Comparison of ENCODE assay signal across 23 mouse cellular contexts in the genomic region with DNA sequence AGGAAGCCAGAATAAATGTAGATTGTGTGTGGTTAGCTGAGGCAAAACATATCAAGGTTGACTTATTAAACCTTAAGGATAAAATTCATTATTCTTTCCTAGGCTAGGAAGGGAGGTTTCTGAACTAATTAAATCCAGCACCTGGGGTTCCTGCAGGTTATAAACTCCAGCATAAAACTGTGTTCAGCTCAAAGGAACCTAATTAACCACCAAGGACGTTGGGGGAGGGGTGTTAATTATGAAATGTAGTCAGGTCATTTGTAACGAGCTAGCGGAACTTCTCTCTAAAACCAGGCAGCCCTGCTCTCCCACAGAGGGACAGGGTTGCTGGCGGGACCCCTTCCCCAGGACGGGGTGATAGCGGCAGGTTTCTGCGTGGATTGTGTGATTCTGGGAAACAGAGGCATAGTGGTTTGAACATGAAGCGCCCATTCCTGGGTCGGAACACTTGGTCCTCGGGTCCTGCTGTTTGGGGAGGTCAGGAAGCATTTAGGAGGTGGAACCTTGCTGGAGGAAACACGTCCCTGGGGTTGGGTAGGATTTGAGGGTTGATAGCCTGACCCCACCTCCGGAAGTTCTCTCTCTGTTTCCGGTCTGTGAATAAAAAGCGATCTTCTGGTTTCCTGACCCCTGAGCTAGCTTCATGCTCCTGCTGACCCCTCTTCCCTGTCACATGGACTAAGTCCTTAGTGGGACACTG.
DNase-seq lines count a peak whose midpoint lies in the region; ATAC-seq lines count a peak whose summit lies in the region.
"Had no signal": no experiment of that assay in that cellular context is flagged by ENCODE, and none has a peak within 500 bp of the region (broad histone marks: within the 10 kb centered on the region; RNA-seq: fewer than 3 reads in every experiment).

No protein-coding gene starts in this region.

- H3K27ac ChIP-seq in hindbrain, embryonic 12.5 days: no peak overlapping the region
- no peak overlapping the region for H3K27ac ChIP-seq in hindbrain, embryonic 10.5 days
- no peak overlapping the region for H3K27ac ChIP-seq in neural tube, embryonic 13.5 days (replicated peaks)
- H3K27ac ChIP-seq: heart, embryonic 10.5 days; intestine, embryonic 15.5 days; layer of hippocampus, adult 2 months; left cerebral cortex, adult 2 months; limb, embryonic 15.5 days; stomach, postnatal 0 days had no signal

- H3K36me3 ChIP-seq in hindbrain, embryonic 12.5 days: no peaks in the 10 kb centered on the region
- no peaks in the 10 kb centered on the region for H3K36me3 ChIP-seq in hindbrain, embryonic 10.5 days
- H3K36me3 ChIP-seq in neural tube, embryonic 13.5 days: no peaks in the 10 kb centered on the region
- H3K36me3 ChIP-seq: G1E; heart, embryonic 10.5 days; intestine, embryonic 15.5 days; limb, embryonic 15.5 days had no signal

- H3K4me2 ChIP-seq in hindbrain, embryonic 12.5 days (replicated peaks): no peak overlapping the region
- H3K4me2 ChIP-seq in neural tube, embryonic 13.5 days: no peak overlapping the region
- H3K4me2 ChIP-seq: intestine, embryonic 15.5 days; limb, embryonic 15.5 days had no signal

- WGBS in hindbrain, embryonic 12.5 days: 78% methylated on average over 14 of the region's 14 CpGs
- WGBS in hindbrain, embryonic 10.5 days: 84% methylated on average over 14 of the region's 14 CpGs
- WGBS in neural tube, embryonic 13.5 days: 69% methylated on average over 14 of the region's 14 CpGs

- no peaks in the 10 kb centered on the region for H3K9me3 ChIP-seq in hindbrain, embryonic 12.5 days (replicated peaks)
- no peaks in the 10 kb centered on the region for H3K9me3 ChIP-seq in hindbrain, embryonic 10.5 days
- H3K9me3 ChIP-seq in neural tube, embryonic 13.5 days: no peaks in the 10 kb centered on the region
- H3K9me3 ChIP-seq: heart, embryonic 10.5 days; intestine, embryonic 15.5 days; limb, embryonic 15.5 days had no signal

- no peaks in the 10 kb centered on the region for H3K27me3 ChIP-seq in hindbrain, embryonic 12.5 days
- H3K27me3 ChIP-seq in hindbrain, embryonic 10.5 days (ENCODE audit: insufficient read depth, poor library complexity, severe bottlenecking): no peaks in the 10 kb centered on the region
- H3K27me3 ChIP-seq in neural tube, embryonic 13.5 days: no peaks in the 10 kb centered on the region
- H3K27me3 ChIP-seq: intestine, embryonic 15.5 days; limb, embryonic 15.5 days had no signal

- H3K4me3 ChIP-seq in hindbrain, embryonic 12.5 days: no peak overlapping the region
- H3K4me3 ChIP-seq in hindbrain, embryonic 10.5 days: no peak overlapping the region
- H3K4me3 ChIP-seq in neural tube, embryonic 13.5 days: no peak overlapping the region
- H3K4me3 ChIP-seq: erythroblast, embryonic 14.5 days; heart, embryonic 10.5 days; intestine, embryonic 15.5 days; layer of hippocampus, adult 2 months; left cerebral cortex, adult 2 months; limb, embryonic 15.5 days had no signal

- peak; percentile 16 for DNase-seq in embryo, embryonic 10.5 days (ENCODE audit: low spot score)
- DNase-seq in embryo, embryonic 9.5 days (ENCODE audit: extremely low spot score): no peak
- no peak for DNase-seq in hindbrain, embryonic 10.5 days (ENCODE audit: low spot score)
- DNase-seq in neural tube, embryonic 10.5 days (ENCODE audit: extremely low spot score, low spot score): no peak
- DNase-seq in lung, postnatal 4 days: no peak
- DNase-seq: cerebellum, adult 9-11 months; gastrocnemius, postnatal 36 days; heart, postnatal 10 days; kidney, postnatal 10 days; lung, postnatal 14 days; thymus, postnatal 36 days had no signal

- no peak overlapping the region for H3K9ac ChIP-seq in hindbrain, embryonic 12.5 days
- H3K9ac ChIP-seq in neural tube, embryonic 13.5 days: no peak overlapping the region
- H3K9ac ChIP-seq: intestine, embryonic 15.5 days; limb, embryonic 15.5 days had no signal

- ATAC-seq in hindbrain, embryonic 12.5 days (ENCODE audit: low FRiP score): peak; percentile 42; the same call in 1 of the 2 replicates
- peak; percentile 38; the same call in 1 of the 2 replicates for ATAC-seq in neural tube, embryonic 13.5 days (ENCODE audit: low read depth)
- ATAC-seq in megakaryocyte, adult 5-6 weeks (ENCODE audit: poor library complexity, severe bottlenecking): no peak
- ATAC-seq: CD4-positive, CD25-positive, alpha-beta regulatory T cell, adult 4 months; intestine, embryonic 15.5 days had no signal

- H3K4me1 ChIP-seq in hindbrain, embryonic 12.5 days: no peaks in the 10 kb centered on the region
- no peaks in the 10 kb centered on the region for H3K4me1 ChIP-seq in hindbrain, embryonic 10.5 days (replicated peaks)
- peaks cover 10% of the 10 kb centered on the region; the same call in 1 of the 2 replicates for H3K4me1 ChIP-seq in neural tube, embryonic 13.5 days (replicated peaks)
- H3K4me1 ChIP-seq: heart, embryonic 10.5 days; intestine, embryonic 15.5 days had no signal
